Mouse (Mus musculus): ENCODE results near the gene Gm960. TPM values are rescaled to one million over a fixed set of nuclear protein-coding genes. Genes with fewer than 3 reads are reported as not detected.
"Not testable (repeated sequence)": the region's sequence is repeated elsewhere in the genome, so short reads cannot be mapped to it uniquely, and the experiment has no call there.

Gm960 gene
- total RNA-seq, 2 experiments from 2014 or later: not detected

DNA sequence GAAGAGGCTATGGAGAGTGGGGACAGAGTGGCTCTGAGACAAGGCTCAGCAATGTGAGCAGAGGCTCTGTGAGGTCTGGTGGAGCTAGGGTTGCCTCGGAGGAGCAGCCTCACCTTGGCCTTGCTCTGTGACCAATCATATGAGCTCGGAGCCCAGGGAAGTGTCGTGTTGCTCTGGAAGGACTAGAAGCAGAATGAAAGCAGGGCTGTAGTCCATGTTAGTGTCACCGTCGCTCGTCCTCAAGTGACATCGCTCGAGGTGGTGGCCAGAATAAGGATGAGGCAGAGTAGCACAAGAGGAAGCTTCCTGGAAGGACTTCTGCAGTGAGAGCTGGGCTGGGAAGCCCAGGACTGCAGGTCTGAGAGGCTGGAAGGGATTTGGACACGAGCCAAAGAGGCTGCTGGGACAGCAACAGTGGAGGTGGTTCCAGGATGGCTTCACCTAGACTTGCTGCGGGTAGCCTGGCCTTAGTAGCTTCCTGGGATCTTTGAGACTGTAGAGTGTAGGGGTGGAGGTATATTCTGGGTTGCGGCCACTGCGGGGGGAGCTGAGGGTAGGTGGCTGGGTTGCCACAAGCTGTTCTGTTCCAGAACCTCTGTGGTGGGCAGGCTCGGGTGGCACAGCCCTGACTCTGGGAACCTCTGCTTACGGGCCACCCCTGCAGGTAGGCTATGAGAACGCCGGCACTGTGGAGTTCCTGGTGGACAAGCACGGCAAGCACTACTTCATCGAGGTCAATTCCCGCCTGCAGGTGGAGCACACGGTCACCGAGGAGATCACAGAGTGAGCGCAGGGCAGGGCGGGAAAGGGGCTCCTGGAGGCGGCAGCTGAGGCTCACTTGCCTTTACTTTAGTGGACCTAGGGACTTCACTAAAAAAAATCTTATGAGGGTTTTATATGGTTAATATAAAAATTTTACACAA is 94.4 kb downstream of the Gm960 start:
- ATAC-seq (replicated peaks; ENCODE audit: poor library complexity, severe bottlenecking): peak; percentile 89

DNA sequence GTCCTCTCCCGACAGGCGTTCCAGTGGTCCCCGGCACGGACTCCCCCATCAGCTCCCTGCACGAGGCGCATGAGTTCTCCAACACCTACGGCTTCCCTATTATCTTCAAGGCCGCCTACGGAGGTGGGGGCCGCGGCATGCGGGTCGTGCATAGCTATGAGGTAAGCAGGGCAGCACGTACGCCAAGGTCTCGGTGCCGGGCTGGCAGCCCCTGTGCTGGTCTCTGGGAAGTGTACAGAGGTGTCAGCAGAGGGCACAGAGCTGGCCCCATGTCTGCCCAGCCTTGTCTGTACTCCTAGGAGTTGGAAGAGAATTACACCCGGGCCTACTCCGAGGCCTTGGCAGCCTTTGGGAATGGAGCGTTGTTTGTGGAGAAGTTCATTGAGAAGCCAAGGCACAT is 96.0 kb downstream of the Gm960 start:
- ATAC-seq (replicated peaks; ENCODE audit: poor library complexity, severe bottlenecking): no peak

DNA sequence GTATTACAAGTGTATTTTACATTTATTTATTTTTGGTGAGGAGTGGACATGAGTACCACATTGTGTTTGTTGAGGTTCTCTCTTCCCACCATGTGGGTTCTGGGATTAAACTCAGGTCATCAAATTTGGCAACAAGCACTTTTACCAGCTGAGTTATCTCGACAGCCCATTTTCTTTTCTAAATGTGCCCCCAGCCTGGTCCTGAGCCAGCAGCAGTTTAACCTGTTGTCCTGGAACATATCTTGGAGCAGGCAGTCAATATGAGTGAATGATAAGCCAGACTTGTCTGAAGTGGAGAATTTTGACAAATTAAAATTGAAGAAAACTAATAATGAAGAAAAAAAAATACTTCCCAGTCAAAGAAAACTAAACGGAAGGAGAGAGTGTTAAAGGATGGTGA is 102.4 kb downstream of the Gm960 start:
- no peak for ATAC-seq (replicated peaks; ENCODE audit: poor library complexity, severe bottlenecking)

DNA sequence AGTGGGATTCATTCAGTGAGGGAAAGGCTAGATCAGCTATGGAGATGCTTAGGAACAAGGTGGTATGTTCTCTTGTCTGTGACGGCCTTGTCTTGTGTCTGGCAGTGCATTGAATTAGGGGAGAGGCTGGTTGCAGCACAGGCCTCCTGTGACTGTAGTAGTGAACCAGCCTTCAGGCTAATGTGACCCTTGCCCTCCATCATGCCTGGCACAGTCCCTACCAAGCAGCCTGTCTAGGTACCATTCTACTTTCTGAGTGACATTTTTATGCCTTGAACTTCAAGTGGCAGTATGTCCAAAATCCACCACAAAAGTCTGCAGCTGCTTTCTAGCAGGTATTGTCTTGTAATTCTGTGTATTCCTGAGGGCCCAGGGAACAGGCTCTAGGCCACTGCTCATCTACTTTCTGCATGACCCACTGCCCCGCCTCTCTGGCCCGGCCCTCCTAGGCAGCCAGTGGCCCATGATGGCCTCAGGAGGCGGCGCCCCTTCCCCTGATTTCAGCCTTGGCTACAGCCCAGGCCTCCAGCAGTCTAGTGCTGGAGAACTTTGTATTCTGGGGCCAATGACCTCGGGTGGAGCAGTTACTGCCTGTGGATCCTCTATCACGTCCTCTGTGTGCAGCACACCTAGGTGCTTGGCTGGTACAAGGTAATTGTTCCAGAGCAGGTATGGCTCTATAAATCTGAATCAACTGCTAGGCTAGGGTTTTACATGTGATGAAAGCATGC is 104.5 kb downstream of the Gm960 start:
- ATAC-seq (replicated peaks; ENCODE audit: poor library complexity, severe bottlenecking): no peak

DNA sequence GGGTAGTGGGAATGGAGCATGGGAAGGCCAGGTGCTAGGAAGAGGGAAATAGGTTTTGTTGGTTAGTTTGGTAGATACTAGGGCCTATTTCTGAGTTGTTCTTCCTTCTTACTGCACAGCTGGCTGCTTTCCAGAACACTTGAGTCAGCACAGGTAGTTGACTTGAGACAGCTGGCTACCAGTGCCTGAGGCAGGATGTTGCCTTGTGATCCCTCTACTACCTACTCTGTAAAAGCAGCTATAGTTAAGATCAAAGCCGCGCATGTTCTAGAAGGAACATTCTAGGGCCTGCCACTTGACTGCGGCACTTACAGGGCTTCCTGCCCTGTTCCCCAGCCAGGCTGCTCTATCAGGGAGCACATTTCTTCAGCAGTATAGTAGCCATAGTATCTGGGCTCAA is 108.4 kb downstream of the Gm960 start:
- no peak for ATAC-seq (replicated peaks; ENCODE audit: poor library complexity, severe bottlenecking)

DNA sequence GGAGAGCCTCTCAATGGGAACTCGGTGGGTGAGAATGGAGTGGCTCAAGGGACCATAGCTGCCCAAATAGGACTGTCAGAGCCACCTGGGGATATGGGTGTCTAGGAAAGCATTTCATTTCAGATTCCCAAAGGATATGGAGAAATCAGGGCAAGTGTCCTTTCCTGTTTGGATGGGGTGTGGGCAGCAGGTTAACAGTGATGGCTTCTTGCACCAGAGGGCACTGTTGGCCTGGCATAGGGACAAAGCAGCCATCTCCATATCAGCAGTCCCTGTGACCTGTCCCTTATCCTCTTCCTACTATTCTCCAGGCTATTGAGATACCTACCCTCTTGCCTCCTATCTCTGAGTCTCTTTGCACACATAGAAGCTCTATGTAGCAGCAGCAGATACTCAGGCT is 109.4 kb downstream of the Gm960 start:
- no peak for ATAC-seq (replicated peaks; ENCODE audit: poor library complexity, severe bottlenecking)

DNA sequence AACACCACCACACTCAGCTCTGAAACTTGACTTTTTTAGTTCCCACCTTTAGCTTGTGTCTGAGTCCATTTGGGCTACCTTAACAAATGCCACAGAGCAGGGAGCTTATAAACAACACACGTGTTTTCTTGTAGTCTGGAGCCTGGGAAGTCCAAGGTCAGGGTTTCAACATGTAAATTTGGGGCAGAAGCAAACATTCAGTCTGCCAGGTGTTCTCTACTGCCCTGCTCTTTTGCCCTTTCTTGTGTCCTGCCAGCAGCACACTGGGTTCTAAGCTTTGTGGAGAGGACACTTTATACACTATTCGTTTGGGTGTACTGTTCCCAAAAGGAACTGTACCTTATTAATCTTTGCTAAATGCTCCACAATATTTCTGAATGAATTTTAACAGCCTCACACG is 110.0 kb downstream of the Gm960 start:
- no peak for ATAC-seq (replicated peaks; ENCODE audit: poor library complexity, severe bottlenecking)

DNA sequence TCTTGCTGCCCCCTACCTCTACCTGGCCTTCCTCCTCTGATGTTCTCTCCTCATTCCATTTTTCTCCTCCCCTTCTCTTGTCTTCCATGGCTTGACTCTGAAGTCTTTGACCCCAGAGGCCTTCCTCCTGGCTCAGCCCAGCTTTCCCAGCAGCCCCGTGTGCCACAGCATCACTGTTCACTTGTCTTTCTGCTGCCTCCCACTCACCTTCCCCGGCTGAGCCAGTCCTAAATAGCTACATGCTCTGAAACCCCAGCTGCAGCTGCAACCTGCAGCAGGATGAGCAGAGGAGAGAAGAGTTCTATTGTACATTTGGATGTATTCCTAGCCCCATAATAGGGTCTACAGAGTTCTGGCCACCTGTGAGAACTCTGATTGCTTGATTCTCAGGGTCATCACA is 111.0 kb downstream of the Gm960 start:
- ATAC-seq (replicated peaks; ENCODE audit: poor library complexity, severe bottlenecking): no peak

DNA sequence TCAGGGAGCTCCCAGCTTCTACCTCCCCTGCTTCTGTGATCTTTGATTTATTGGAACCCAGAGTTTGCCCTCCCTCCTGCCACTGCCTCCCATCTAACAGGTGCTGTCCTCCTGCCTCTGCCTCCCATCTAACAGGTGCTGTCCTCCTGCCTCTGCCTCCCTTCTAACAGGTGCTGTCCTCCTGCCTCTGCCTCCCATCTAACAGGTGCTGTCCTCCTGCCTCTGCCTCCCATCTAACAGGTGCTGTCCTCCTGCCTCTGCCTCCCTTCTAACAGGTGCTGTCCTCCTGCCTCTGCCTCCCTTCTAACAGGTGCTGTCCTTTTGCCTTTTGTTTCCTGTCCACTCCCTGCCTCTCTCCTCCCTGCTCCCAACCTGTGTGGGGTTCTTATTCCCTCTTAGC is 111.7 kb downstream of the Gm960 start:
- ATAC-seq (replicated peaks; ENCODE audit: poor library complexity, severe bottlenecking): not testable (repeated sequence)

DNA sequence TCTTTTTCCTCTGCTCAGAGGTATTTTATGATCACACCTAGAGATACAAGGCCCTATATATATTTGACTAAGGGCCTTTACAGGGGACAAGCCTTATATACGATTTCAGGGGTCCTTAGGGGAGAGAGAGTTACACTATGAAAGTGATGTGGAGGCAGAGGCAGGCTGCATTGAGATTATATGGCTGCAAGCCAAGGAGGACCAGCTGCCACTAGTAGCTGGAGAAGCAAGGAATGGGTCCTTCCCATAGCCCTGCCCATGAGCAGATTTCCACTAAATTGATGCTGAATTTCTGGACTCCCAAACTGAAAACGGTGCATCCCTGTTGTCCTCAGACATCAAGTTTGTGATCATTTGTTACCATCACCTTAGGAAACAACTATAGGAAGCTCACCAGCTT is 114.6 kb downstream of the Gm960 start:
- ATAC-seq (replicated peaks; ENCODE audit: poor library complexity, severe bottlenecking): no peak

DNA sequence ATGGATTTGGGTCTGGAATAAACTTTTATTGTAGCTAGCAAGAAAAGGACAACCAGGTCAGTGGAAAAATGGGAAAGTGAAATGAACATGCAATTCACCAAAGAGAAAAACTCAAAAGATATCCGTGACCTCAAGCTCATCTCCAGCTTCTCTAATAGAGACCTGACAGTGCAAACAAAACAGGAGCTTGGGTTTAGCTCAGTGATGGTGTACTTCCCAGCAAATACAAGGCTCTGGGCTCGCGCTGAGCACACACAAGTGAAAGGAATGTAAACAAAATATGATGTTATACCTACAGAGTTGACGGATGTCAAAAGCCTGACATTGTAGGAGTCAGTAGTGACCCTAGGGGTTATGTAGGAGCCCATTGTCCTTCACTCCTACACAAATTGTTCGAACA is 119.2 kb downstream of the Gm960 start:
- no peak for ATAC-seq (replicated peaks; ENCODE audit: poor library complexity, severe bottlenecking)

DNA sequence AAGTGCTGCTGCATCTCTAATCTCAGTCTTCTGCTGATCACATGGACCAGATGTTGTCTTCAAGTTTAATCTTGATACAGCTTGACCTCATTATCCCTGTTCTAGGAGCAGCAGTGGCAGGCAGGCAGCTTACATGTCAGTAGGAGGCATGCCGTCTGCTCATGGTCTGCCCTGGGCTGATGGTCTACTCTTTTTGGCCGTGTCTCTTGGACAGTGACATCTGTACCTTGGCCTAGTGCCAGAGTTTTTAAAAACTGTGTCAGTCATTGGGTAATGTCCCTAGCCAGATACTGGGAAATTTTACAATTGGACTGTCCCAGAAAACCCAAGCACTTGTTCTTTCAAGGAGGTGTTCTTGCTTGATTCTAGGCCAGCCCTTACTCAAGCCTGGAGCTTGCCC is 119.7 kb downstream of the Gm960 start:
- ATAC-seq (replicated peaks; ENCODE audit: poor library complexity, severe bottlenecking): no peak

Other genes starting within 250 kb of the Gm960 start
- not detected in 2 replicates for gene Syt12, start 221.2 kb downstream of the Gm960 start, total RNA-seq (2014; fragmentation: Nextera tagmentation)
- gene Syt12, start 221.2 kb downstream of the Gm960 start, total RNA-seq (2017): not detected in 2 replicates
- gene 2010003K11Rik, start 200.1 kb downstream of the Gm960 start, total RNA-seq (2014; fragmentation: Nextera tagmentation): not detected in 2 replicates
- gene 2010003K11Rik, start 200.1 kb downstream of the Gm960 start, total RNA-seq (2017): not detected in 2 replicates
- 0.95 and 4.0 TPM in 2 replicates for gene Pcx, start 188.2 kb downstream of the Gm960 start, total RNA-seq (2014; fragmentation: Nextera tagmentation)
- gene Pcx, start 188.2 kb downstream of the Gm960 start, total RNA-seq (2017): 0.82 and 6.1 TPM in 2 replicates
- 2.6 and 3.5 TPM in 2 replicates for gene Lrfn4, start 83.0 kb downstream of the Gm960 start, total RNA-seq (2014; fragmentation: Nextera tagmentation)
- gene Lrfn4, start 83.0 kb downstream of the Gm960 start, total RNA-seq (2017): 1.8 and 3.7 TPM in 2 replicates
- gene Rce1, start 73.0 kb downstream of the Gm960 start, total RNA-seq (2014; fragmentation: Nextera tagmentation): 30.4 and 40.9 TPM in 2 replicates
- gene Rce1, start 73.0 kb downstream of the Gm960 start, total RNA-seq (2017): 19.6 and 28.2 TPM in 2 replicates
- gene Sptbn2, start 12.5 kb upstream of the Gm960 start, total RNA-seq (2014; fragmentation: Nextera tagmentation): 0.23 TPM in 1 of 2 replicates, not detected in the other
- not detected in 2 replicates for gene Sptbn2, start 12.5 kb upstream of the Gm960 start, total RNA-seq (2017)
- gene Rbm4b, start 57.8 kb upstream of the Gm960 start, total RNA-seq (2014; fragmentation: Nextera tagmentation): 7.1 and 11.0 TPM in 2 replicates
- gene Rbm4b, start 57.8 kb upstream of the Gm960 start, total RNA-seq (2017): 9.8 and 17.5 TPM in 2 replicates
- gene Rbm4, start 95.2 kb upstream of the Gm960 start, total RNA-seq (2014; fragmentation: Nextera tagmentation): 42.0 and 44.5 TPM in 2 replicates
- gene Rbm4, start 95.2 kb upstream of the Gm960 start, total RNA-seq (2017): 63.5 and 69.9 TPM in 2 replicates
- gene Gm21992, start 112.9 kb upstream of the Gm960 start, total RNA-seq (2014; fragmentation: Nextera tagmentation): 13.8 and 16.3 TPM in 2 replicates
- 30.8 and 59.4 TPM in 2 replicates for gene Gm21992, start 112.9 kb upstream of the Gm960 start, total RNA-seq (2017)
- gene Rbm14, start 113.0 kb upstream of the Gm960 start, total RNA-seq (2014; fragmentation: Nextera tagmentation): 51.0 and 59.2 TPM in 2 replicates
- gene Rbm14, start 113.0 kb upstream of the Gm960 start, total RNA-seq (2017): 23.3 and 27.2 TPM in 2 replicates
- gene Ccs, start 140.7 kb upstream of the Gm960 start, total RNA-seq (2014; fragmentation: Nextera tagmentation): 47.1 and 68.5 TPM in 2 replicates
- gene Ccs, start 140.7 kb upstream of the Gm960 start, total RNA-seq (2017): 18.8 and 22.9 TPM in 2 replicates
- not detected in 2 replicates for gene Ccdc87, start 140.7 kb upstream of the Gm960 start, total RNA-seq (2014; fragmentation: Nextera tagmentation)
- not detected in 2 replicates for gene Ccdc87, start 140.7 kb upstream of the Gm960 start, total RNA-seq (2017)
- 2.6 and 10.0 TPM in 2 replicates for gene Ctsf, start 156.5 kb upstream of the Gm960 start, total RNA-seq (2014; fragmentation: Nextera tagmentation)
- gene Ctsf, start 156.5 kb upstream of the Gm960 start, total RNA-seq (2017): 1.8 and 3.6 TPM in 2 replicates
- gene Actn3, start 179.2 kb upstream of the Gm960 start, total RNA-seq (2014; fragmentation: Nextera tagmentation): 0.34 TPM in 1 of 2 replicates, not detected in the other
- gene Actn3, start 179.2 kb upstream of the Gm960 start, total RNA-seq (2017): 1.2 TPM in 1 of 2 replicates, not detected in the other
- gene Zdhhc24, start 180.0 kb upstream of the Gm960 start, total RNA-seq (2014; fragmentation: Nextera tagmentation): 5.9 and 15.5 TPM in 2 replicates
- 3.2 and 9.0 TPM in 2 replicates for gene Zdhhc24, start 180.0 kb upstream of the Gm960 start, total RNA-seq (2017)
- 3.1 TPM in 1 of 2 replicates, not detected in the other for gene Bbs1, start 208.0 kb upstream of the Gm960 start, total RNA-seq (2014; fragmentation: Nextera tagmentation)
- gene Bbs1, start 208.0 kb upstream of the Gm960 start, total RNA-seq (2017): 0.82 and 1.9 TPM in 2 replicates
- 48.5 and 66.6 TPM in 2 replicates for gene Dpp3, start 229.6 kb upstream of the Gm960 start, total RNA-seq (2014; fragmentation: Nextera tagmentation)
- gene Dpp3, start 229.6 kb upstream of the Gm960 start, total RNA-seq (2017): 38.7 and 41.0 TPM in 2 replicates
- gene Peli3, start 244.5 kb upstream of the Gm960 start, total RNA-seq (2014; fragmentation: Nextera tagmentation): not detected in 2 replicates
- gene Peli3, start 244.5 kb upstream of the Gm960 start, total RNA-seq (2017): 0.10 and 3.3 TPM in 2 replicates